Mouse (Mus musculus) bone marrow macrophage, adult 2 months (primary cell): ENCODE results near the gene Cbl. TPM values are rescaled to one million over a fixed set of nuclear protein-coding genes. Genes with fewer than 3 reads are reported as not detected.

Experiments
- H3K27ac ChIP-seq: 2 replicates; pipeline ENCODE4 v1.5.1; 2012; ENCODE audit warnings: low read depth, low read length; ENCODE audit not compliant: insufficient read depth
- H3K4me1 ChIP-seq: 2 replicates; pipeline ENCODE4 v1.6.1; 2012; ENCODE audit warnings: low read length; ENCODE audit not compliant: control insufficient read depth, insufficient read depth
- H3K4me3 ChIP-seq: 2 replicates; pipeline ENCODE4 v1.5.1; 2012; ENCODE audit warnings: mild to moderate bottlenecking, low read length, moderate library complexity; ENCODE audit not compliant: insufficient read depth
- CTCF ChIP-seq: IDR thresholded peaks from 2 replicates; pipeline ENCODE4 v1.5.1; 2012; ENCODE audit warnings: low read depth, mild to moderate bottlenecking, low read length, moderate library complexity
- POLR2A ChIP-seq: IDR thresholded peaks from 2 replicates; pipeline ENCODE4 v1.6.1; 2012; ENCODE audit warnings: mild to moderate bottlenecking, low read depth, low read length, borderline replicate concordance
- polyA plus RNA-seq: library from polyadenylated mRNA; stranded (reverse); fragments of >200 nt; gene quantifications from 2 replicates; pipeline ENCODE4 v1.2.4, GENCODE M21; 2012; ENCODE audit not compliant: missing spikeins, insufficient read depth, insufficient read length

The Cbl gene
- polyA plus RNA-seq, 1 experiment = 143 TPM

DNA sequence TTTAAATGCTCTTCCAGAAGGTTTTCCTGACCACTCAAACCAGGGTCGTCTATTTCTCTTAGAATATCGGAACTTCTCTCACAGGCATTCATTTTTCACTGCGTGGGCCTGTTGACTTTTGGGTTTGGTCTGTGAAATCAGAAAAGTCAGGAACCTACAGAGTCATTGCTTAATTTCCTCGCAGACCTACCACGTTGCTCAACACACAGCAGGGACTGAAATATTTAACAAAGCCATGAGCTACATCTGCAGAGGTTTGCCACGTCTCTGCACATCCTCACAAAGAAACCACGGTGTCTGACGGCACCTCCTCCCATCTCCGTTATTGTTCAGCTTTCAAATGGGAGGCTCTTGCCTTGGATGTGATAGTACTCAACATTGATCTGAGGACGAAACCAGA lies 25.2 kb upstream of the Cbl start:
- Histone ChIP-seq H3K4me3 (no peak overlapping the region), H3K27ac (no peak overlapping the region), H3K4me1 (peaks cover 24% of the 10 kb centered on the region)
- TF ChIP-seq CTCF = no peak
- no peak for TF ChIP-seq POLR2A

DNA sequence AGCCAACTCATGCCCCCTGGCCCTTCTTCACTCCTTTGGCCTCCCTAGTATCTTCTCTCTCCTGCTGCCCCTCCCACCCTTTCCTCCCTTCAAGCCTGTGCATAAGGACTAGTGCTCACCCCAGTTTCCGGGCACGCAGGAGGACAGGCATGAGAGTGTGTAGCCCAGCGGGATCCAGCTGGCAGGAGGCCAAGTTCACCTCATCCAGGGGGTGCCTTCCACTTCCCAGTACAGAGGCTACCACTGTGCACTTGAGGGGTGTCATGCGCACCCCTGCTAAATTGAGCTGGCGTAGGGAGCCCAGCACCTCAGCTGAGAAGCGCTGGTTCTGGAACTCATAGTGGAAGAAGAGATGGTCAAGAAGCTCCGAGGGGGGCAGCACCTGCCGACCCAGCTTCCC lies 22.4 kb upstream of the Cbl start:
- no peak overlapping the region for H3K4me3 ChIP-seq
- TF ChIP-seq CTCF (no peak), POLR2A (no peak)
- H3K27ac ChIP-seq = no peak overlapping the region
- peaks cover 24% of the 10 kb centered on the region for H3K4me1 ChIP-seq

DNA sequence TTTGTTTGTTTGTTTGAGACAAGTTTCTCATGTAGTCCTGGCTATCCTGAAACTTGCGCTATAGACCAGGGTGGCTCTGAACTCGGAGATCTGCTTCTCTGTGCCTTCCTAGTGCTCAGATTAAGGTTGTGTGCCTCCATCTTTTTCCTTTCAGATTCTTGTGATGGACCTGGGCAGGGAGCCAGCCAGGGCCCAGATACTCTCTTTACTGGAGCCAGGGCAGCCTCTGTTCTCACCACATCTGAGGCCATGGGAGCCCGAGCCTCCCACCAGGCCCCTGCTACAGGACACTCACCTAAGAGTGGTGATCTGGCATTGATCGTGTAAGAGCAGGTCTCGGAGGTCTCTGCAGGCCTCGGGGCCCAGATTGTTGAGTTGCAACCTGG lies 21.3 kb upstream of the Cbl start:
- TF ChIP-seq CTCF (no peak), POLR2A (no peak)
- Histone ChIP-seq H3K27ac (no peak overlapping the region), H3K4me1 (peaks cover 24% of the 10 kb centered on the region), H3K4me3 (no peak overlapping the region)

DNA sequence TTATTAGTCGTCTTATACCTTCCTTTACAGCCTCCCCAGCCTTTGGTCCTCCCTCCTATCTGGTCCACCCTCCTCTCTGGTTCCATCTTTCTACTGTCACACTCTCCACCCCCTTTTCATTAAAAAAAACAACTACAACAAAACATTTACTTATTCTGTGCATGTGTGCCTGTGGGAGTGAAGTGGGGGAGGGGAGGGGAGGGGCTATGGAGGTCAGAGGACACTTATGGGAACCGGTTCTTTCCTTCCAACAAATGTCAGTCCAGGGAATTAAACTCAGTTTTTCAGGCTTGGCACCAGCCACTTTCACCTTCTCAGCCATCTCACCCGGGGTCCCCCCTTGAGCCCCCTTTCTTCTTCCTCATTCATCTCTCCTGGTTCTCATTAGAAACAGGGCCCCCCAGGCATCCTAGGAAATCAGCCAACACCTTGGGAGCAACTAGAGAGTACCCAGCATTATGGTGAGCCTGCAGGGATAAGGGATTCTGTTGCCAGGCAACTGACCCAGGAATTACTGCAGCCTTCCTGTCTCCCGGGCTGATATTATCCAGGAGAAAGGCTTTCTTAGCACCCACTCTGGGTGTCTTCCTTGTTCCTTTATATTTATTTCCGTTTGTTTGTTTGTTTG lies 20.8 kb upstream of the Cbl start:
- peaks cover 24% of the 10 kb centered on the region for H3K4me1 ChIP-seq
- TF ChIP-seq CTCF (no peak), POLR2A (no peak)
- no peak overlapping the region for H3K4me3 ChIP-seq
- H3K27ac ChIP-seq = no peak overlapping the region

DNA sequence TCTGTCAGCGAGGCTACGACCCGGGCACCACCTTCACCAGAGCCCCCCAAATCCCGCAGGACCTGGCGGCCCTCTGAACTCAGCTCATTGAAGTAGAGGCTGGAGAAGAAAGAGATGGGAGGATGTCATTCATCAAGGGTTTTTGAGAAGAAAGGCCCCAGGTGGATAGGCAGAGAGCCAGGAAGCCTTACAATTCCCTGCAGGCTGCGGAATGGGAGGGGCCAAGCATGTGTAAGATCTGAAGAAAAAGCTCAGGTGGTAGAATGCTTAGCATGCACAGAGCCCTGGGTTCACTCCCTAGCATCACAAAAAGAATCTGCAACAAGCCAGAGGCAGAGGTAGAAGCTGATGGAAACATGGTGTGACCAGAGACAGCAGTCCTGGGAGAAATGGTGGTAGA lies 19.6 kb upstream of the Cbl start:
- H3K4me3 ChIP-seq = no peak overlapping the region
- TF ChIP-seq POLR2A (no peak), CTCF (no peak)
- H3K27ac ChIP-seq = no peak overlapping the region
- peaks cover 15% of the 10 kb centered on the region for H3K4me1 ChIP-seq

DNA sequence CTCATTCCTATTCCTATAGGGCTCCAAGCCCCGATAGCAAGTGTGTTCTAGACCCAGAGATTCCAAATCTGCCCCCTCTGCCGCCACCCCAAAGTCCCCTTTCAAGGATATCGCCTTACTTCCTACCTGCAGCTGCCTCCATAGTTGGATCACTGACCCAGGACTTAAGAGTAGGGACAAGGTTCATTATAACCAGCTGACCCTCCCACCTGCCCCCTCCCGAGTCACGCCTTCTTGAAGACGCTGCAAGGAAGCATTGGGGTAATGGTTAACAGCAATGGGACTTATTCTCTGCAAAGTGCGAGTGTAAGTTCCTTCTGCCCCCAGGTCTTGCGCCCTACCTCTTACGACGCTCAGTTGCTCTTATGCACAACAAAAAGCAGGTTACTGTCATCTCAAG lies 17.5 kb upstream of the Cbl start, which contains the start of gene Pdzd3:
Gene Pdzd3, minus strand, starts transcription at position 158 of the 400 bp plus-strand sequence.
- H3K4me3 ChIP-seq = no peak within 1 kb of the TSS
- peaks cover 8% of the 10 kb centered on the region for H3K4me1 ChIP-seq
- no peak for TF ChIP-seq POLR2A
- TF ChIP-seq CTCF = no peak
- H3K27ac ChIP-seq = no peak within 1 kb of the TSS

DNA sequence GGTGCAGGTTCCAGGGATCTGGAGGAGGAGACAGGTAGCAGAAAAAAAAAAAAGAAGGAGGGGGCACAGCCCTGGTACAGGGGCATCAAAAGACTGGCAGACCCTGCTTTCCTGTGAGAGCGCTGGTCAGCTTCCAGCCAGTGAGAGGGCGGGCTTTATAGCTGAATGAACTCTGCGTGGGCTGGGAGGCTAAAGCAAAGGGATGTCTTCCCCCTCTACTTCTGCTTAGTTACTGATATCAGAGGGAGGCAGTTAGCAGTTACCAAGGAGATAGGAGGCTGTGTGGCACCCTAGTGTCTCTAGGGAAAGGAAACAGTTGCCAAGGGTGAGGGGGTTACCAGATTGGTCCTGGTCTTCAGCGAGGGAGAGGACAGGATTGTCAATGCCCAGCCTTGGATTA lies 16.6 kb upstream of the Cbl start:
- Histone ChIP-seq H3K27ac (no peak overlapping the region), H3K4me3 (no peak overlapping the region), H3K4me1 (peaks cover 5% of the 10 kb centered on the region)
- TF ChIP-seq POLR2A (no peak), CTCF (no peak)

DNA sequence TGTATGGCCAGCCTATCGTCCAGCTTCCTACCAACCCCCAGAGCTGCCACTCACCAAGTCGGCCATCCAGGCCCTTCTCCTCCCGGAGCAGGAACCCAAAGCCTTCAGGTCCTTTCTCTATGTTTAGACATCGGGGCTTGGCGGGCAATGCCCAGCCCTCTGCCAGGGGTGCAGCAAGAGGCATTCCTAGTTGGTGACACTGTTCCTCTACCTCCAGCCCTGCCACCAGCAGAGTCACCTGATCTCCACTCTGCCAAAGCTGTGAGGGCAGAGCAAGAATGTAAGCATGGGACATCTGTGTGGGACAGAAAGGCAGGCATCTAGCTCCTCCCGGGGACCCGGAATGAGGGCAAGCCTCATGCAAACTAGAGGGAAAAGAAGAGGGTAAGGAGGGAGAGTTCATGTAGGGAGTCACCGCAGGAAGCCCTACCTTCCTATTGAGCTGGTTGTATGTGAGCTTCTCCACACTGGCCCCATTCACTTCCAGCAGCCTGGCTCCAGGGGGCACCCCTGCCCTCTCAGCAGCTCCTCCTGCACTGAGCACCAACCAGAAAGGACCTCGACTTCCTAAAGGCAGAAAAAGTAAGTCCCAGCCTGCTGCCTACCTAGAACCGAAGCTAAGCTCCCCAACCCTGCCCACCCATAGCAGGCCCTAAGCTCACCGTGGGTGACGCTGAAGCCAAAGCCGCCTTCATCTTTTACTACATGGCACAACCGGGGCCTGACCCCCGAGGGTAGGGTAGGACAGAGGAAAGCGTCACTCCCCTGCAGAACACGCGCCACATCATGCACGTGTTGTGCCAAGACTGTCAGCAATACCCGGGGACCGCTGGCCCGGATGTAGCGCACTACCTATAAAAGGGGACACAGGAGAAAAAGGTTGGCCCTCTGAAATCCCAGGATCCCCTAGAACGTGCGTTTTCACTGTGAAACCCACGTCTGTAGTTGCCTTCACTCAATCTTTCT lies 15.6 kb upstream of the Cbl start:
- no peak overlapping the region for H3K27ac ChIP-seq
- H3K4me3 ChIP-seq = no peak overlapping the region
- H3K4me1 ChIP-seq = 0 out of 2 replicates have a peak, but pooled peaks cover 2% of the 10 kb centered on the region
- TF ChIP-seq POLR2A = no peak
- TF ChIP-seq CTCF = peak; percentile 10; the same call in 1 of the 2 replicates

DNA sequence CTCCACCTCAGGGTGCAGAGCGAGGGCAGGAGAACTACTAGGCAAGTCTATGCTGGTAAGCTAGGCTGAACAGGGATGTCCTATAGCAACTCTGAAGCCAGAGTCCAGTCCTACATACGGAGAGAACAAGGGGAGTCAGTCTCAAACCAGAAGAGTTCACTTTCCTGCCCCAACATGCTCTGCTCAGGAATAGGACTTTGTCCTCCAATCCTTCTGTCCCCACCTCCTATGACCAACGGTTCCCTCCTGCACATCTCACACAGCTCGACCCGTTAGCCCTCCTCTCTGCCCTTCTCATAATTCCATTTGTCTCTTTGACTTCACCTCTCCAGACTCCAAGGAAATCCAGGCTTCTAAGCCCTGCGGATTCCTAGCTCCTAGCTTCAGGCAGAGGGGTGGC lies 14.1 kb upstream of the Cbl start:
- H3K27ac ChIP-seq = no peak overlapping the region
- H3K4me1 ChIP-seq = 0 out of 2 replicates have a peak, but pooled peaks cover 2% of the 10 kb centered on the region
- H3K4me3 ChIP-seq = no peak overlapping the region
- TF ChIP-seq CTCF (no peak), POLR2A (no peak)

DNA sequence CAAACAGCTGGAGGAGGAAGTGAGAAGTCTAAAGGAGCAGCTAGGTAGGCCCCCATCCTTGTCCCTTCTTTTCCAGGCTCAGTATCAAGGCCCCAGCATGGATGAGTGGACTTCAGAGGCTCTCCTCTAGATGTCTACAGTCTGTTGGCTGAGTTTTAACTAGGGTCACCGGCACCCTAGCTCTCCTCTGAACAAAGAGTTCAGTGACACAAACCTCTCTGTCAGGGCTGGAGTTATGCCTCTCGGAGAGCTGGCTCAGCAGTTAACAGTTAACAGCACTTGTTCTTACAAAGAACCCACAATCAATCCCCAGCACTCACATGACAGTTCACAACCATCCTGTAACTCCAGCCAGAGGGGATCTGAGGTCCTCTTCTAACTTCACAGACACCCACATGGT lies 9.8 kb upstream of the Cbl start:
- H3K4me1 ChIP-seq = 0 out of 2 replicates have a peak, but pooled peaks cover 2% of the 10 kb centered on the region
- no peak overlapping the region for H3K27ac ChIP-seq
- H3K4me3 ChIP-seq = no peak overlapping the region
- TF ChIP-seq CTCF (no peak), POLR2A (no peak)
